Mouse (Mus musculus) small intestine, adult 2 months (tissue): ENCODE data around the gene Cox6a2. TPM values are rescaled to one million over a fixed set of nuclear protein-coding genes. Genes with fewer than 3 reads are reported as not detected.

Experiments
- H3K27ac ChIP-seq: fragments of 200-500 bp; 2 replicates; pipeline ENCODE4 v1.5.1; 2012; ENCODE audit warnings: low read depth, low read length, control low read depth, inconsistent platforms; ENCODE audit not compliant: insufficient read depth
- H3K27me3 ChIP-seq: fragments of 200-500 bp; 2 replicates; pipeline ENCODE4 v1.6.1; 2012; ENCODE audit warnings: mild to moderate bottlenecking, moderate library complexity, low read length, inconsistent platforms; ENCODE audit not compliant: control insufficient read depth, insufficient read depth
- H3K36me3 ChIP-seq: fragments of 200-500 bp; 2 replicates; pipeline ENCODE4 v1.6.1; 2012; ENCODE audit warnings: mild to moderate bottlenecking, low read length, control low read depth, inconsistent platforms; ENCODE audit not compliant: control insufficient read depth, insufficient read depth
- H3K4me1 ChIP-seq: fragments of 200-500 bp; 2 replicates; pipeline ENCODE4 v1.6.1; 2012; ENCODE audit warnings: low read length, inconsistent platforms, mixed read lengths; ENCODE audit not compliant: control insufficient read depth, insufficient read depth, insufficient read length
- H3K4me3 ChIP-seq: fragments of 200-500 bp; 2 replicates; pipeline ENCODE4 v1.5.1; 2012; ENCODE audit warnings: low read depth, mild to moderate bottlenecking, control low read depth, inconsistent platforms, low read length, moderate library complexity
- CTCF ChIP-seq: fragments of 200-500 bp; IDR thresholded peaks from 2 replicates; pipeline ENCODE4 v1.5.1; 2012; ENCODE audit warnings: low read depth, mild to moderate bottlenecking, control low read depth, inconsistent platforms, low read length, moderate library complexity, mixed read lengths; ENCODE audit not compliant: insufficient replicate concordance, insufficient read length; ENCODE audit errors: extremely low read depth
- POLR2A ChIP-seq: fragments of 200-500 bp; IDR thresholded peaks from 2 replicates; pipeline ENCODE4 v1.6.1; 2012; ENCODE audit warnings: low read depth, mild to moderate bottlenecking, control low read depth, inconsistent platforms, low read length, moderate library complexity
- WGBS: fragments of 180-500 bp; shearing (Covaris S2); methylation state at CpG from one replicate; pipeline ENCODE4 v1.1.7; 2018; 5-methylcytosine and 5-hydroxymethylcytosine counted together
- polyA plus RNA-seq: library from polyadenylated mRNA; depleted of rRNA; stranded (reverse); fragments of >200 nt; gene quantifications from 2 replicates; pipeline ENCODE4 v1.2.3, GENCODE M21; 2012

Cox6a2 gene
- polyA plus RNA-seq, 1 experiment, result 0.53 TPM

- H3K27ac ChIP-seq, result peak overlapping the region; percentile 75
- H3K4me3 ChIP-seq, result no peak overlapping the region
- no peaks in the 10 kb centered on the region for H3K27me3 ChIP-seq
- peaks cover 33% of the 10 kb centered on the region for H3K36me3 ChIP-seq
- WGBS, result 21% methylated on average over 4 of the region's 4 CpGs
- H3K4me1 ChIP-seq, result peaks cover 11% of the 10 kb centered on the region
- TF ChIP-seq CTCF (no peak), POLR2A (no peak)
Measured at GRCm38 (mm10) chr7:128238991-128239390, 32.8 kb upstream of the Cox6a2 start.

- under 1% methylated on average over 72 of the region's 72 CpGs for WGBS
- TF ChIP-seq POLR2A, result peak; percentile 38
- TF ChIP-seq CTCF, result no peak
Measured at GRCm38 (mm10) chr7:128237927-128238778, 32.0 kb upstream of the Cox6a2 start, which contains the start of gene 9130023H24Rik. Gene 9130023H24Rik (minus strand): TSS chr7:128238031.

GRCm38 (mm10) chr7:128237593-128237926, 31.4 kb upstream of the Cox6a2 start:
- H3K4me3 ChIP-seq, result peak overlapping the region; percentile 84
- peaks cover 11% of the 10 kb centered on the region for H3K4me1 ChIP-seq
- no peaks in the 10 kb centered on the region for H3K27me3 ChIP-seq
- WGBS, result under 1% methylated on average over 25 of the region's 25 CpGs
- H3K27ac ChIP-seq, result peak overlapping the region; percentile 99
- peaks cover 26% of the 10 kb centered on the region for H3K36me3 ChIP-seq
- TF ChIP-seq POLR2A, result no peak
- no peak for TF ChIP-seq CTCF

More at GRCm38 (mm10) chr7:128237927-128238778, 32.0 kb upstream of the Cox6a2 start, which contains the start of gene 9130023H24Rik:
- Histone ChIP-seq H3K4me1 (peaks cover 11% of the 10 kb centered on the region), H3K27me3 (no peaks in the 10 kb centered on the region), H3K4me3 (peak within 1 kb of the TSS; percentile 84), H3K36me3 (peaks cover 30% of the 10 kb centered on the region), H3K27ac (peak within 1 kb of the TSS; percentile 99)

- TF ChIP-seq CTCF, result peak; percentile 91
- no peak for TF ChIP-seq POLR2A
- WGBS, result 18% methylated on average over 37 of the region's 37 CpGs
- Histone ChIP-seq H3K27me3 (no peaks in the 10 kb centered on the region), H3K4me3 (peak within 1 kb of the TSS; percentile 84), H3K36me3 (peaks cover 20% of the 10 kb centered on the region), H3K4me1 (peaks cover 11% of the 10 kb centered on the region), H3K27ac (peak within 1 kb of the TSS; percentile 99)
Measured at GRCm38 (mm10) chr7:128236856-128237592, 30.8 kb upstream of the Cox6a2 start, which contains the start of gene Armc5. Gene Armc5 (plus strand): TSS chr7:128237342.

DNA sequence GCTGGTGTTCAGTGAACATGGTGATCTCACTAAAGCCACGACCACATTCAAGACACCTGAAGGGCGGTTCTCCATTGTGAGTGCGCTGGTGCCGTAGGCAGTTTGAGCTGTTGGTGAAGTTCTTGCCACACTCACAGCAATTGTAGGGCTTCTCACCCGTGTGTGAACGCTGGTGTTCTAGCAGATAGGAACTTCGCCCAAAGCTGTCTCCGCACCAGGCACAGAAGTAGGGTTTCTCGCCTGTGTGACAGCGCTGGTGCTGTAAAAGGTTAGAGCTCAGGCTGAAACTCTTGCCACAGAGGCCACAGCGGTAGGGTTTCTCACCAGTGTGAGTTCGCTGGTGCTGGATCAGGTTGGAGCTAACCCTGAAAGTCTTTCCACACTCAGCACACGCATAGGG, 30.2 kb upstream of the Cox6a2 start:
- 92% methylated on average over 13 of the region's 13 CpGs for WGBS
- peak overlapping the region; percentile 84; the same call in 1 of the 2 replicates for H3K4me3 ChIP-seq

GRCm38 (mm10) chr7:128235481-128235880, 29.3 kb upstream of the Cox6a2 start:
- H3K36me3 ChIP-seq, result peaks cover 8% of the 10 kb centered on the region
- 12% methylated on average over 1 of the region's 1 CpGs for WGBS
- H3K4me1 ChIP-seq, result peaks cover 11% of the 10 kb centered on the region
- 0 out of 2 replicates have a peak overlapping the region, but pooled peaks have one; percentile 9 for H3K27ac ChIP-seq
- H3K27me3 ChIP-seq, result no peaks in the 10 kb centered on the region
- TF ChIP-seq POLR2A (no peak), CTCF (no peak)
- H3K4me3 ChIP-seq, result no peak overlapping the region

More for the DNA sequence above, 30.2 kb upstream of the Cox6a2 start:
- Histone ChIP-seq H3K27me3 (no peaks in the 10 kb centered on the region), H3K27ac (no peak overlapping the region), H3K4me1 (peaks cover 11% of the 10 kb centered on the region), H3K36me3 (peaks cover 16% of the 10 kb centered on the region)
- TF ChIP-seq POLR2A (no peak), CTCF (no peak)
